Mouse (Mus musculus) liver, adult 2 months (tissue): Measurements from ENCODE around the gene Gart. TPM values are rescaled to one million over a fixed set of nuclear protein-coding genes. Genes with fewer than 3 reads are reported as not detected.
A peak's percentile ranks its signal among the peaks of the same experiment; 100 is the strongest.

Experiments used
- DNase-seq: peaks from one replicate; pipeline ENCODE4 v3.0.0-alpha.2; 2011; ENCODE audit warnings: low read depth, low spot score; ENCODE audit errors: extremely low read depth
- H3K27ac ChIP-seq: fragments of 200-500 bp; replicated peaks from 2 replicates; pipeline ENCODE4 v1.5.1; 2012; ENCODE audit warnings: low read depth, mild to moderate bottlenecking, control low read depth, inconsistent platforms, low read length; ENCODE audit not compliant: insufficient read depth
- H3K27me3 ChIP-seq: fragments of 200-500 bp; 2 replicates; pipeline ENCODE4 v1.6.1; 2012; ENCODE audit warnings: mild to moderate bottlenecking, moderate library complexity, low read length, inconsistent platforms; ENCODE audit not compliant: control insufficient read depth, insufficient read depth
- H3K36me3 ChIP-seq: fragments of 200-500 bp; 2 replicates; pipeline ENCODE4 v1.6.1; 2012; ENCODE audit warnings: low read length, inconsistent platforms; ENCODE audit not compliant: control insufficient read depth, insufficient read depth
- H3K4me1 ChIP-seq: fragments of 200-500 bp; 2 replicates; pipeline ENCODE4 v1.6.1; 2011; ENCODE audit warnings: low read length; ENCODE audit not compliant: control insufficient read depth, insufficient read depth
- H3K4me3 ChIP-seq: fragments of 200-500 bp; 2 replicates; pipeline ENCODE4 v1.5.1; 2011; ENCODE audit warnings: low read depth, mild to moderate bottlenecking, control low read depth, low read length, moderate library complexity; ENCODE audit not compliant: insufficient read depth
- H3K79me2 ChIP-seq: fragments of 200-500 bp; 2 replicates; pipeline ENCODE4 v1.6.1; 2012; ENCODE audit warnings: inconsistent platforms, mild to moderate bottlenecking, low read length, moderate library complexity; ENCODE audit not compliant: control insufficient read depth, insufficient read depth
- H3K9ac ChIP-seq: fragments of 200-500 bp; 2 replicates; pipeline ENCODE4 v1.6.1; 2012; ENCODE audit warnings: low read depth, mild to moderate bottlenecking, control low read depth, inconsistent platforms, low read length
- CTCF ChIP-seq: fragments of 200-500 bp; IDR thresholded peaks from 2 replicates; pipeline ENCODE4 v1.5.1; 2011; ENCODE audit warnings: low read depth, low read length, control low read depth
- POLR2A ChIP-seq: fragments of 200-500 bp; IDR thresholded peaks from 2 replicates; pipeline ENCODE4 v1.6.1; 2011; ENCODE audit warnings: low read length, control low read depth; ENCODE audit not compliant: insufficient read depth; ENCODE audit errors: extremely low read depth
- WGBS: fragments of 180-500 bp; shearing (Covaris S2); methylation state at CpG from one replicate; pipeline ENCODE4 v1.1.7; 2018; 5-methylcytosine and 5-hydroxymethylcytosine counted together
- polyA plus RNA-seq: library from polyadenylated mRNA; depleted of rRNA; stranded (reverse); fragments of >200 nt; gene quantifications from 2 replicates; pipeline ENCODE4 v1.2.3, GENCODE M21; 2012
- total RNA-seq: library from RNA; depleted of rRNA; stranded (reverse); fragments of >200 nt; gene quantifications from 2 replicates; pipeline ENCODE4 v1.2.3, GENCODE M21; 2014

The Gart gene
- total and polyA plus RNA-seq, 2 experiments, result 21.3 to 25.0 TPM

- Histone ChIP-seq H3K79me2 (peaks cover 3% of the 10 kb centered on the region; the same call in 1 of the 2 replicates), H3K27ac (no peak overlapping the region), H3K4me3 (no peak overlapping the region), H3K36me3 (no peaks in the 10 kb centered on the region), H3K9ac (no peak overlapping the region), H3K4me1 (peaks cover 4% of the 10 kb centered on the region; the same call in 1 of the 2 replicates), H3K27me3 (no peaks in the 10 kb centered on the region)
- TF ChIP-seq CTCF, result no peak
- TF ChIP-seq POLR2A, result no peak
- WGBS, result 89% methylated on average over 6 of the region's 6 CpGs
- no peak for DNase-seq
Observed at GRCm38 (mm10) chr16:91614552-91614951, 32.2 kb downstream of the Gart start.

- TF ChIP-seq CTCF, result no peak
- TF ChIP-seq POLR2A, result no peak
- H3K79me2 ChIP-seq, result no peaks in the 10 kb centered on the region
- no peaks in the 10 kb centered on the region for H3K36me3 ChIP-seq
- H3K4me1 ChIP-seq, result no peaks in the 10 kb centered on the region
- no peaks in the 10 kb centered on the region for H3K27me3 ChIP-seq
- no peak for DNase-seq
- no peak overlapping the region for H3K4me3 ChIP-seq
- H3K9ac ChIP-seq, result no peak overlapping the region
- H3K27ac ChIP-seq, result no peak overlapping the region
- 91% methylated on average over 5 of the region's 5 CpGs for WGBS
Observed at GRCm38 (mm10) chr16:91612525-91612924, 34.2 kb downstream of the Gart start.

- no peak for TF ChIP-seq CTCF
- no peak for TF ChIP-seq POLR2A
- H3K4me3 ChIP-seq, result no peak overlapping the region
- DNase-seq, result peak; percentile 25
Observed at GRCm38 (mm10) chr16:91611248-91611647, 35.5 kb downstream of the Gart start.

GRCm38 (mm10) chr16:91609501-91610245 is 37.1 kb downstream of the Gart start:
- Histone ChIP-seq H3K36me3 (no peaks in the 10 kb centered on the region), H3K9ac (no peak overlapping the region), H3K27me3 (no peaks in the 10 kb centered on the region), H3K4me1 (no peaks in the 10 kb centered on the region), H3K4me3 (no peak overlapping the region), H3K79me2 (no peaks in the 10 kb centered on the region), H3K27ac (no peak overlapping the region)
- TF ChIP-seq POLR2A (no peak), CTCF (no peak)
- peak; percentile 21 for DNase-seq
- WGBS, result 47% methylated on average over 9 of the region's 9 CpGs

More at GRCm38 (mm10) chr16:91611248-91611647, 35.5 kb downstream of the Gart start:
- H3K27ac ChIP-seq, result no peak overlapping the region
- H3K9ac ChIP-seq, result no peak overlapping the region
- WGBS, result 62% methylated on average over 11 of the region's 11 CpGs
- no peaks in the 10 kb centered on the region for H3K79me2 ChIP-seq
- no peaks in the 10 kb centered on the region for H3K4me1 ChIP-seq
- no peaks in the 10 kb centered on the region for H3K27me3 ChIP-seq
- no peaks in the 10 kb centered on the region for H3K36me3 ChIP-seq

- Histone ChIP-seq H3K79me2 (no peaks in the 10 kb centered on the region), H3K9ac (no peak overlapping the region), H3K27ac (no peak overlapping the region), H3K4me1 (no peaks in the 10 kb centered on the region), H3K4me3 (no peak overlapping the region), H3K27me3 (no peaks in the 10 kb centered on the region; the same call in 1 of the 2 replicates), H3K36me3 (no peaks in the 10 kb centered on the region)
- TF ChIP-seq POLR2A (no peak), CTCF (no peak)
- WGBS, result 81% methylated on average over 8 of the region's 8 CpGs
- DNase-seq, result peak; percentile 23
Observed at GRCm38 (mm10) chr16:91606958-91607357, 39.8 kb downstream of the Gart start.

GRCm38 (mm10) chr16:91605156-91605555 is 41.6 kb downstream of the Gart start:
- Histone ChIP-seq H3K27me3 (no peaks in the 10 kb centered on the region; the same call in 1 of the 2 replicates), H3K79me2 (no peaks in the 10 kb centered on the region), H3K4me3 (no peak overlapping the region), H3K9ac (no peak overlapping the region), H3K27ac (no peak overlapping the region), H3K36me3 (no peaks in the 10 kb centered on the region), H3K4me1 (no peaks in the 10 kb centered on the region)
- 77% methylated on average over 6 of the region's 6 CpGs for WGBS
- no peak for DNase-seq
- TF ChIP-seq POLR2A, result no peak
- no peak for TF ChIP-seq CTCF
